Mouse (Mus musculus) erythroblast, embryonic 14.5 days (primary cell): ENCODE data around the gene Sgcd. TPM values are rescaled to one million over a fixed set of nuclear protein-coding genes. Genes with fewer than 3 reads are reported as not detected.

Source experiments
- H3K27me3 ChIP-seq: 2 replicates; pipeline ENCODE4 v1.6.1; 2012; ENCODE audit warnings: inconsistent platforms; ENCODE audit not compliant: control insufficient read depth
- H3K36me3 ChIP-seq: 2 replicates; pipeline ENCODE4 v1.6.1; 2012; ENCODE audit warnings: mild to moderate bottlenecking, inconsistent platforms; ENCODE audit not compliant: control insufficient read depth
- H3K4me1 ChIP-seq: 2 replicates; pipeline ENCODE4 v1.6.1; 2012; ENCODE audit warnings: inconsistent platforms; ENCODE audit not compliant: control insufficient read depth
- H3K4me3 ChIP-seq: replicated peaks from 2 replicates; pipeline ENCODE3; 2012; ENCODE audit warnings: moderate library complexity, mild to moderate bottlenecking, inconsistent platforms
- H3K9me3 ChIP-seq: 2 replicates; pipeline ENCODE4 v1.6.1; 2012; ENCODE audit warnings: low read length, inconsistent platforms, mixed read lengths; ENCODE audit not compliant: control insufficient read depth
- GATA1 ChIP-seq: IDR thresholded peaks from 2 replicates; pipeline ENCODE4 v1.6.1; 2012; ENCODE audit warnings: low read length, inconsistent platforms, mixed read lengths
- TAL1 ChIP-seq: IDR thresholded peaks from 3 replicates; pipeline ENCODE4 v1.6.1; 2012; ENCODE audit warnings: low read length, inconsistent platforms, mixed read lengths
- polyA plus RNA-seq: library from polyadenylated mRNA; stranded (reverse); fragments of >175 nt; gene quantifications from 2 replicates; pipeline ENCODE4 v1.2.3, GENCODE M21; 2012

Gene Sgcd
- polyA plus RNA-seq, 1 experiment, result not detected

DNA sequence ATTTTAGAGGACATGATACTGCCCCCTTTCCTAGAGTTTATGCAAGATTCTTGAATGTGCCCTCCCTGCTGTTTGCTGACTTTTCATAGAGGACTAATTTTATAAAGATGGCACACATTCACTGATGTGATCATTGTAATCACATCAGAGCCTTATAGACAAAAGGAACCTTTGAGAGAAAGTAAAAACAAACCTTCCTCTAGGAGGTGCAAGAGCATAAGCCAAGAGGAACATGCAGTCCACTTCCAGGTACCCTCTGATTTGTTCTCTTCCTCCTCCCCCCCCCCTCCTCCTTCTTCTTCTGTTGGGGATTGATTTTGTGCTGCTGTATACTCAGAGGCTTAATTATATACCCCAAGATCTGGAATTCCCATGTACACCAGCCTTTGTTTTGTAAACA, 978.6 kb downstream of the Sgcd start:
- no peak for TF ChIP-seq GATA1
- TF ChIP-seq TAL1, result no peak
- H3K4me1 ChIP-seq, result no peaks in the 10 kb centered on the region
- H3K4me3 ChIP-seq, result no peak overlapping the region
- H3K27me3 ChIP-seq, result no peaks in the 10 kb centered on the region
- H3K9me3 ChIP-seq, result no peaks in the 10 kb centered on the region
- no peaks in the 10 kb centered on the region for H3K36me3 ChIP-seq

DNA sequence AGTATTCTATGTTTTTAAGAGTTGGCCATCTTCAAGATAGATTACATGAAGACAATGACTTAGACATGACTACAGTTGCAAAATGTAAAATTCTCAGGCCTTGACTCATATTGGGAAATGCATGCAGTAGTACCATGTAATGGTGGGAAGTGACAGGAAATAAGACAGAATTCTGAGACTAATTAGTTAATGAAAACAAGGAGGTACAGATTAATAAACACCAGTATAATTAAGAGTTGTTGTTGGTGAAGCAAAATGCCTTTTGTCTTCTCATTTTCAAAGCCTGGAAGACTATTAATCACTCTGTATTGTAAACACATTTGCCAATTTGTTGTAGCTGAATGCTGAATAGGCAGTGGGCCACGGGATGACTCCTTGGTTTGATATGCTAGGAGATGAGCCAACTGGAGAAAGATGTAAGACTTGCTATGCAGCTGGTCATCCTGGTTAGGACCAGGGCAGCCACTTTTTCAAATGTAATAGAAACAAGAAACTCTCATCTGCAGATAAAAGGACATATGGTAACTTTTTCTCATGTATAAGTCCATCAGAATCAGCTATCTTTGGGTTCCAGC, 983.4 kb downstream of the Sgcd start:
- Histone ChIP-seq H3K9me3 (no peaks in the 10 kb centered on the region), H3K4me3 (no peak overlapping the region), H3K36me3 (no peaks in the 10 kb centered on the region), H3K4me1 (no peaks in the 10 kb centered on the region), H3K27me3 (no peaks in the 10 kb centered on the region)
- TF ChIP-seq GATA1 (no peak), TAL1 (no peak)

- Histone ChIP-seq H3K9me3 (no peaks in the 10 kb centered on the region), H3K36me3 (no peaks in the 10 kb centered on the region), H3K27me3 (no peaks in the 10 kb centered on the region), H3K4me1 (no peaks in the 10 kb centered on the region), H3K4me3 (no peak overlapping the region)
- no peak for TF ChIP-seq TAL1
- no peak for TF ChIP-seq GATA1
Observed at GRCm38 (mm10) chr11:46939311-46939710, 1049.5 kb downstream of the Sgcd start.

DNA sequence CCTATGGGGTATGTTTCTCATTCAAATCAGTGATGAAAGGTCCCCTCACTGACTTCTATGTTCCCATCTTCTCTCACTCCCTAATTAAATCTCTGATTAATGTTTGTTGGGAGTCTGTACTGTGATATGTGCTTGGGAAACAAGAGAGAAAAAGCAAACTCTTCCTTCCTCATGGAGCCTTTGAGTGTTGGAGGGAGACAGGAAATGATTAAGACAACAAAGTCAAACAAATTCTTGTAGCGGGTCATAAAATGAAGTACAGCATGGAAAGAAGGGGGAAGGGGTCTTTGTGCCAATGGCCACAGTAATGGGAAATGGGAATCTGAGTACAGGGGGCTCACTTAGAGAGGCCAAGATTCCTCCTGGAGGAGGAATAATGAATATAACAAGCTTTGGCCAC, 1063.8 kb downstream of the Sgcd start:
- H3K4me1 ChIP-seq, result no peaks in the 10 kb centered on the region
- H3K36me3 ChIP-seq, result no peaks in the 10 kb centered on the region
- no peak overlapping the region for H3K4me3 ChIP-seq
- no peaks in the 10 kb centered on the region for H3K27me3 ChIP-seq
- H3K9me3 ChIP-seq, result no peaks in the 10 kb centered on the region; the same call in 1 of the 2 replicates
- TF ChIP-seq GATA1, result no peak
- no peak for TF ChIP-seq TAL1

GRCm38 (mm10) chr11:46920244-46920643, 1068.5 kb downstream of the Sgcd start:
- TF ChIP-seq GATA1 (no peak), TAL1 (no peak)
- Histone ChIP-seq H3K4me3 (no peak overlapping the region), H3K9me3 (no peaks in the 10 kb centered on the region), H3K36me3 (no peaks in the 10 kb centered on the region), H3K4me1 (no peaks in the 10 kb centered on the region), H3K27me3 (no peaks in the 10 kb centered on the region)

- peaks cover 3% of the 10 kb centered on the region; the same call in 1 of the 2 replicates for H3K9me3 ChIP-seq
- no peaks in the 10 kb centered on the region for H3K36me3 ChIP-seq
- no peaks in the 10 kb centered on the region for H3K27me3 ChIP-seq
- H3K4me3 ChIP-seq, result no peak overlapping the region
- TF ChIP-seq GATA1 (no peak), TAL1 (no peak)
- H3K4me1 ChIP-seq, result no peaks in the 10 kb centered on the region
Observed at GRCm38 (mm10) chr11:46912656-46913237, 1076.0 kb downstream of the Sgcd start.

DNA sequence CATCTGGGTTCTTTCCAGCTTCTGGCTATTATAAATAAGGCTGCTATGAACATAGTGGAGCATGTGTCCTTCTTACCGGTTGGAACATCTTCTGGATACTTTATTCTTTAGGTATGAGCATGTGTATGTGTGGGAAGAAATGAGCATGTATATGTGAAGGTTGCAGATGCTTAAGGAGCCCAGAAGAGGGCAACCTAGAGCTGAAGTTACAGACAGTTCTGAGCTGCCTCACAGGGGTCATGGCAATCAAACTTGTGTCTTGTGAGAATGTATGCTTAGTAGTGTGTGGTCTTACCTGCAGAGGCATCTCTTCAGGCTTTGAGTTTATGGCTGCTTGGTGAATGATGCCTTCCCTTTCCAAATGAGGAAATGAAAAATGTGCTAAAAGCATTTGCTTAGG, 1084.5 kb downstream of the Sgcd start:
- Histone ChIP-seq H3K36me3 (no peaks in the 10 kb centered on the region), H3K4me3 (no peak overlapping the region), H3K4me1 (no peaks in the 10 kb centered on the region), H3K9me3 (no peaks in the 10 kb centered on the region), H3K27me3 (no peaks in the 10 kb centered on the region)
- no peak for TF ChIP-seq GATA1
- TF ChIP-seq TAL1, result no peak

DNA sequence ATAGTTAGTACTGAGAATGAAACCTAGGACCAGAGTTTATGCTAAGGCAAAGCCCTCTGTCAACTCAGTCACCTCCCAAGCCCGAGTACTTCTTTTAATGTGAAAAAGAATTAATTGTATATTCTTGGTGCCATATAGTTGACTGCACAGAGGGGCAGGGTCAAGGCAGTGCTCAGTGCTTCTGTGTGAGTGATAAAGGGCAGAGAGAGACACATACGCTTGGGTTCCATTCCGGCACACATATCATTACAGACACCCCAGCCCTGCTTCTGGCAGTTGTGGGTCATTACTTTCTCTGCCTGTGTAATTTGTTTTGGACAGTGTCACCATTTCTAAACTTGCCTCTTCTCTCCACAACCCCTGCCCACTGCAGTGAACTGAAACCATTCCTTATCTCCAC, 1099.7 kb downstream of the Sgcd start:
- no peak overlapping the region for H3K4me3 ChIP-seq
- H3K9me3 ChIP-seq, result no peaks in the 10 kb centered on the region
- H3K4me1 ChIP-seq, result no peaks in the 10 kb centered on the region
- no peaks in the 10 kb centered on the region for H3K36me3 ChIP-seq
- no peak for TF ChIP-seq GATA1
- TF ChIP-seq TAL1, result no peak
- H3K27me3 ChIP-seq, result no peaks in the 10 kb centered on the region

- TF ChIP-seq GATA1, result no peak
- TF ChIP-seq TAL1, result no peak
- Histone ChIP-seq H3K4me3 (no peak overlapping the region), H3K4me1 (no peaks in the 10 kb centered on the region), H3K36me3 (no peaks in the 10 kb centered on the region), H3K27me3 (no peaks in the 10 kb centered on the region), H3K9me3 (no peaks in the 10 kb centered on the region)
Observed at GRCm38 (mm10) chr11:46882456-46882855, 1106.3 kb downstream of the Sgcd start.
